Mouse (Mus musculus) monocyte, adult 5-6 weeks (primary cell): ENCODE results near the gene Heg1. TPM values are rescaled to one million over a fixed set of nuclear protein-coding genes. Genes with fewer than 3 reads are reported as not detected.

Experiments
- ATAC-seq: fragments of 153-309, 156-312 bp; replicated peaks from 2 replicates; pipeline ENCODE4 v1.8.0; 2017; ENCODE audit warnings: mild to moderate bottlenecking; ENCODE audit not compliant: low TSS enrichment, insufficient number of reproducible peaks, severe bottlenecking, poor library complexity, low FRiP score
- total RNA-seq: library from RNA; stranded (forward); fragments of 200-1000, 200-491, 200-594 nt; gene quantifications from 3 replicates; pipeline ENCODE4 v1.2.3, GENCODE M21; 2017

Heg1 gene
- total RNA-seq, 1 experiment from 2014 or later: 64.3 TPM

- ATAC-seq: no peak
These were observed 14.2 kb downstream of the Heg1 start for GRCm38 (mm10) chr16:33698277-33698790.

GRCm38 (mm10) chr16:33700584-33700983 lies 16.4 kb downstream of the Heg1 start:
- no peak for ATAC-seq

DNA sequence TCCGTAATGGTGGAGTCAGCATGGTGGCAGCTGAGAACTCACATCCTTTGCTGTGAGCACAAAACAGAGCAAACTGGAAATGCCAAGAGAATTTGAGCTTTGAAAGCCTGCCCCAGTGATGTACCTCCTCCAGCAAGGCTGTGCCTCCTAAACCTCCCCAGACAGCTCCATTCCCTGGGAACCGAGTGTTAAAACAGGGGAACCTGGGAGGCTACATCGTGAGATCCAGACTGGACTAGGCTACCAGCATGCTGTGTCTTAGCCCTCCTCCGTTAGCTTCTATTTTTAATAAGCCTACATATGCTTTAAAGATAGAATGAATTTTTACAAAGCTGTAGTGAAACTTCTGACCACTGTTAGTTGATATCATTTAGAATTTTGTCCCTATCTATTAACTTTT lies 17.7 kb downstream of the Heg1 start:
- no peak for ATAC-seq

GRCm38 (mm10) chr16:33704289-33704688 lies 20.1 kb downstream of the Heg1 start:
- ATAC-seq: no peak

- ATAC-seq: no peak
These were observed 21.1 kb downstream of the Heg1 start for GRCm38 (mm10) chr16:33705258-33705657.

DNA sequence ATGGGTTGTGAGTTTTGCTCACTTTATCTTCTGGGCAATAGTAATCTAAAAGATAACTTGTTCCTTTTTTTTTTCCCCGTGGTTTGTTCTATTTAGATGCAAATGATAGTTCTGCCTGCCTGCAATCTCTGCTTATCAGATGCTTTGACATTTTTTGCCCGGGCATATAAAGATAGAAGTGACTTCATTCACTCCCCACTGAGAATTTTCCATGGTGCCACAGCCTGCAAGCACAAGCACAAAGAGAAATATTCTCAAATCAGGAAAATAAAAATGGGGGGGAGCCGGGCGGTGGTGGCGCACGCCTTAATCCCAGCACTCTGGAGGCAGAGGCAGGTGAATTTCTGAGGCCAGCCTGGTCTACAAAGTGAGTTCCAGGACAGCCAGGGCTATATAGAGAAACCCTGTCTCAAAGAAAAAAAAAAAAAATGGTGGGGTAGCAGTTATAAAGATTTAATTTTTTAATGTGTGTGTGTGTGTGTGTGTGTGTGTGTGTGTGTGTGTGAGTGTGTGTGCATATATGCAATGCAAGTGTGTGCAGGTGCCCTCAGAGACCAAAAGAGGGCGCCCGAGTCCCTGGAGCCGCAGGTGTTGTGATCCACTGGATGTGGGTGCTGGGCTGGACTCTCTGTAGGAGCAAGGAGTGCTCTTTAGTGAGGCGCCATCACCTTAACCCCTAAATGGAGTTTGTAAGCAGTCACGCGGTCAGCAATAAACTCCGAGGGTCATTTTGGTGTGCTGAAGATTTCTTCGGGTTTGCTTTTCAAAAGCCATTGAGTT lies 22.1 kb downstream of the Heg1 start:
- ATAC-seq: no peak

DNA sequence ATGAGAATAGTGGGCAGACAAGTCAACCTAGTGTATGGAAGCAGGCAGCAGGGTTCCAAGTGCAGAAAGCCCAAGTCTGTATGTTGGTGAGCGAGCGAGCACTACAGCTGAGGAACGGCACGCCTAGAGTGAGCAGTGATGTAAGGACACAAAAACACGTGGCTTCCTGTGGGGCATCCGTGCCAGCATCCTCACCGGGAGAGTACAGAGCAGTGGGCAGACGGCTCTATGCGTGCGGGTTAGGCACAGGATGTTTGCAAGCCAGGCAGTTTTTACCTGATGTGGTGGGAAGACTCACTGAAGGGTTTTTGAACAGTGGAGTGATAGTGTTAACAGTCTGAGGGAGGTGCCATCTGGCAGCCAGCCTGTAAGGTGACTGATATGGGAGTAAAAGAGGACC lies 23.9 kb downstream of the Heg1 start:
- no peak for ATAC-seq

GRCm38 (mm10) chr16:33708585-33709397 lies 24.6 kb downstream of the Heg1 start:
- ATAC-seq: no peak

- peak; percentile 75 for ATAC-seq
These were observed 30.1 kb downstream of the Heg1 start for GRCm38 (mm10) chr16:33714271-33714670.

DNA sequence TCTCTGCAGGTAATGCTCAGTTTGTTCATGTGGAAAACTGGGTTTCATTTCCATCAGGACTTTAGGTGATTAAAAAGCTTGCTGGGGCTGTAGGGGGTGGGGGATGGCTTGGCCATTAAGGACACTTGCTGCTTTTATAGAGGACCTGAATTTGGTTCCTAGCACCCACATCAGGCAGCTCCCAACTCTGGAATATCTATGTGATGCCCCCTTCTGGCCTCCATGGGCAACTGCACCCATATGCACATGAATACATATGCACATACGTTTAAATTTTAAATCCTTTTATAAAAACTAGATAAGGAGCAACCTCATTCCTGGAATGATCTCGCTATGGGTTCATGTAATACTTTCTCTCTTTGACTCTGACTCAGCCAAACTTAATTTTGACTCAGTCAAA lies 39.1 kb downstream of the Heg1 start:
- ATAC-seq: no peak

DNA sequence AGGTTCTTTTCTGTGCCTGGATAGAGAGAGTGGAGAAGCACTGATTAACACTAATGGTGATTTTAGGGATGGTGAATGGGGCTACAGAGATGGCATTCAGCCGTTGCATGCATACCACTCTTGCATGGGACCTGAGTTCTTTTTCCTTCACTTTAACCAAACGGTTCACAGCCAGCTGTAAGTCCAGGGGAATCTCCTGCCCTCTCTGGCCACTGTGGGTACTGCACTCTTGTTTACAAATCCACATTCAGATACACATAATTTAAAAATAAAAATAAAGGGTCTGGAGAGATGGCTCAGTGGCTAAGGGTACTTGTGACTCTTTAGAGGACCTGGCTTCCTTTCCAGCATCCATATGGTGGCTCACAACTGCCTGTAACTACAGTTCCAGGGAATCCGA lies 39.8 kb downstream of the Heg1 start:
- ATAC-seq: no peak

DNA sequence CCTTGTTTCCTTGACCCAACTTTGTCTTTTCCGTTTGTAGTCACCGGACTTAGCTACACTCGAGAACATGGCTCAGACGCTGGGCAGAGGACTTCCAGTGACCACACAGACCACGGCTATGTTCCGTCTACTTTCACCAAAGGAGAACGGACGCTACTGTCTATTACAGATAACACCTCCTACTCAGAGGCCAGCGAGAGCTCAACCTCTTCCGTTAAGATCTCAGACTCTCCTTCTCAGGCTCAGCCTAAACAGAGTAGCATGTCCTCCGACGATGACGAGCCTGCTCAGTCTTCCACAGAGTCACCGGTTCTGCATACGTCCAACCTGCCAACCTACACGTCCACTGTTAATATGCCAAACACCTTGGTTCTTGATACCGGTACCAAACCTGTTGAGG lies 42.1 kb downstream of the Heg1 start:
- no peak for ATAC-seq

DNA sequence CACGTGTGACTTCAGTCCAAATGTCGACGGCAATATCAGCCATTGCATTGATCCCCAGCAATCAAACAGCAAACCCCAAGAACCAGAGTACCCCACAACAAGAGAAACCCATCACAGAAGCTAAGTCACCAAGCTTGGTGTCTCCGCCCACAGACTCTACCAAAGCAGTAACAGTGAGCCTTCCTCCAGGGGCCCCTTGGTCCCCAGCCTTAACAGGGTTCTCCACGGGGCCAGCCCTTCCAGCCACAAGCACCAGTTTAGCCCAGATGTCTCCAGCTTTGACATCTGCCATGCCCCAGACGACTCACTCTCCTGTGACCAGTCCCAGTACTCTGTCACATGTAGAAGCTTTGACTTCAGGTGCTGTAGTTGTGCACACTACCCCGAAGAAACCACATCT lies 42.7 kb downstream of the Heg1 start:
- no peak for ATAC-seq

DNA sequence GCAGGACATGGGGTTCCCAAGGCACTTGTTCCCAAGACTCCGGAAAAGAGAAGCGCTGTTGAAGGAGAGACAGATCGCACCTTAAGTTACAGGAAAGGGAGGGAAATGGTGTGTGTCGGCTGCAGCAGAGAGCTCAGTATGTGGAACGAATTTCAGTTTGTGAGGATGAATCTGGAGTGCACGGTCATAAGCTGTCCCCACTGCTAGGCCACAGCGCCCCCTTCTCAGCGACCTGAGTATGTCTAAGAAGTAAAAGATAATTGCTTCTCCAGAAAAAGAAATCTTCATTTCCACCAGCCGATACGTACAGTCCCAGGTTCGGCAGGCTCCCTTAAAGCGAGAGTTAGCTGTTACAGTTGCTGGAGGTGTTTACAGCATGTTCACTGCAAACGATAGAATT lies 44.3 kb downstream of the Heg1 start:
- ATAC-seq: no peak

DNA sequence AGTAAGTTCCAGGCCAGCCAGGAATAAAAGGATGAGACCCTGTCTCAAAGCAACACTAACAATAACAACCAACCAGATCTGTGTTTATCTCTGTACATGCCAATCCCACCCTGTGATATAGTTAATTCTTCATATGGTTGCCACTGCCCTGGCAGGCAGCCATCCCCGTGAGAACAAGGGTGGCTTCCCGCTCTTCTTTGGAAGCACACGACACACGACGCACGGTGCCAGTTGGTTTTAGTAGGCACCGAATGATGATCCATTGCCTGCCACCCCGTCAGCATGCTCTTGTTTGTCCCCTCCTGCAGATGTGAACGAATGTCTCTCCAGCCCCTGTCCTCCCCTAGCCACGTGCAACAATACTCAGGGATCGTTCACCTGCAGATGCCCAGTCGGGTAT lies 47.1 kb downstream of the Heg1 start:
- no peak for ATAC-seq

DNA sequence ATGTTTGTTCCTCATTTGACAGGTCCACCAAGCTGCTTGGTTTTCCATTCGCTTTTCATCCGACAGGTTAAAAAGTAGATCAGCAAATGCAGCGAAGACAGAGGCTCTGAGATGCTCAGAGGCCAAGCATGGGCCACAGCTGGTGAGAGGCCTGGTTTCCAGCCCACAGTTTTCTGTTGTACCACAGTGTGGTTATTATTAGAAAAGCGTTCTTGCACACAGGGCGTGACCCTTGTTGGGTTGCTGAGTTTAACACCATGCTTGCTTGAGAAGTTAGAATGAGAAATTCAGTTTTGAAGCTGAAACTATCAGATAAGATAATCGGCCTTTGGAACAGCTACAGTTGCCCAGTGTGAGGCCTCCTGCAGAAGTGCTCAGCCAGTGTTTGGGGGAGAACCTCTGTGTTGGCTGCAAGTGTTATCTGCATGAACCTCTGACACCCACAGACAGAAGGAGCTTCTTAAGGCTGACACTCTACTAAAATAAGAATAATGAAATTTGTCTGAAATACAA lies 48.1 kb downstream of the Heg1 start:
- 0 out of 2 replicates have a peak, but pooled peaks have one; percentile 20 for ATAC-seq

- no peak for ATAC-seq
These were observed 48.8 kb downstream of the Heg1 start for GRCm38 (mm10) chr16:33732846-33733580.

DNA sequence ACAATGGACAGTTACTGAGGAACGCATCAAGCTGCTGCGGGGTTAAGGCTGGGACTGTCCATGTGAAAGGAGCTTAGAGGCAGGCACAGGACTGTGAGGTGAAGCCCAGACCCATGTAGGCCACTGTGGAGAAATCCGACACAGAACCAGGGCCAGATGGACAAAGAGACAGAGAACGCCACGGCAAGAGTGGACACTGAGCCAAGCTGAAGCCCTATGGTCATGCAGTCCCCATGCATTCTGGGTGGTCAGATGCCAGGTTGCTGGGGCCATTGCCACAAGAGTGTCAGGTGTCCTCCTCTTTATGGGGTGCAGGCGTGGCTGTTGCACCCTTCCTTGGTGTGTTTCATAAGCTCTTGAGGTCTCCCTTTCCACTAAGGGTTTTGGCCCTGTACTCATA lies 49.7 kb downstream of the Heg1 start:
- no peak for ATAC-seq

- no peak for ATAC-seq
These were observed 50.4 kb downstream of the Heg1 start for GRCm38 (mm10) chr16:33734545-33734944.
